Mouse (Mus musculus) limb, embryonic 15.5 days (tissue): Measurements from ENCODE around the gene Kcnk12. TPM values are rescaled to one million over a fixed set of nuclear protein-coding genes. Genes with fewer than 3 reads are reported as not detected.

Experiments used
- ATAC-seq: fragments of 200-750 bp; cut with Nextera tagmentation; 2 replicates; pipeline ENCODE4 v1.8.0; 2017; ENCODE audit warnings: low read depth, moderate TSS enrichment; ENCODE audit not compliant: insufficient number of reproducible peaks, low FRiP score, low TSS enrichment
- H3K27ac ChIP-seq: fragments of 300-500 bp; sonication (generic); 2 replicates; pipeline ENCODE4 v1.5.1; 2015; ENCODE audit warnings: moderate library complexity, mild to moderate bottlenecking, inconsistent platforms
- H3K27me3 ChIP-seq: fragments of 300-500 bp; sonication (generic); 2 replicates; pipeline ENCODE4 v1.6.1; 2015; ENCODE audit warnings: inconsistent platforms
- H3K36me3 ChIP-seq: fragments of 300-500 bp; sonication (generic); 2 replicates; pipeline ENCODE4 v1.6.1; 2015; ENCODE audit warnings: inconsistent platforms
- H3K4me1 ChIP-seq: fragments of 300-500 bp; sonication (generic); 2 replicates; pipeline ENCODE4 v1.6.1; 2015; ENCODE audit warnings: inconsistent platforms
- H3K4me2 ChIP-seq: fragments of 300-500 bp; sonication (generic); 2 replicates; pipeline ENCODE4 v1.6.1; 2015; ENCODE audit warnings: mild to moderate bottlenecking, inconsistent platforms
- H3K4me3 ChIP-seq: fragments of 300-500 bp; sonication (generic); 2 replicates; pipeline ENCODE4 v1.5.1; 2015; ENCODE audit warnings: mild to moderate bottlenecking, inconsistent platforms
- H3K9ac ChIP-seq: fragments of 300-500 bp; sonication (generic); 2 replicates; pipeline ENCODE4 v1.6.1; 2015; ENCODE audit warnings: inconsistent platforms
- H3K9me3 ChIP-seq: fragments of 300-500 bp; sonication (generic); 2 replicates; pipeline ENCODE4 v1.6.1; 2016; ENCODE audit warnings: inconsistent platforms
- WGBS: fragments of 180-500 bp; shearing (Covaris S2); methylation state at CpG from one replicate; pipeline ENCODE4 v1.1.7; 2015; 5-methylcytosine and 5-hydroxymethylcytosine counted together
- polyA plus RNA-seq: library from polyadenylated mRNA; unstranded; fragments of >200 nt; fragmentation: Nextera tagmentation; extraction: Ambion mirVana; gene quantifications from 2 replicates; pipeline ENCODE4 v1.2.1, GENCODE M21; 2015

The Kcnk12 gene
- polyA plus RNA-seq, 1 experiment from 2014 or later: not detected

DNA sequence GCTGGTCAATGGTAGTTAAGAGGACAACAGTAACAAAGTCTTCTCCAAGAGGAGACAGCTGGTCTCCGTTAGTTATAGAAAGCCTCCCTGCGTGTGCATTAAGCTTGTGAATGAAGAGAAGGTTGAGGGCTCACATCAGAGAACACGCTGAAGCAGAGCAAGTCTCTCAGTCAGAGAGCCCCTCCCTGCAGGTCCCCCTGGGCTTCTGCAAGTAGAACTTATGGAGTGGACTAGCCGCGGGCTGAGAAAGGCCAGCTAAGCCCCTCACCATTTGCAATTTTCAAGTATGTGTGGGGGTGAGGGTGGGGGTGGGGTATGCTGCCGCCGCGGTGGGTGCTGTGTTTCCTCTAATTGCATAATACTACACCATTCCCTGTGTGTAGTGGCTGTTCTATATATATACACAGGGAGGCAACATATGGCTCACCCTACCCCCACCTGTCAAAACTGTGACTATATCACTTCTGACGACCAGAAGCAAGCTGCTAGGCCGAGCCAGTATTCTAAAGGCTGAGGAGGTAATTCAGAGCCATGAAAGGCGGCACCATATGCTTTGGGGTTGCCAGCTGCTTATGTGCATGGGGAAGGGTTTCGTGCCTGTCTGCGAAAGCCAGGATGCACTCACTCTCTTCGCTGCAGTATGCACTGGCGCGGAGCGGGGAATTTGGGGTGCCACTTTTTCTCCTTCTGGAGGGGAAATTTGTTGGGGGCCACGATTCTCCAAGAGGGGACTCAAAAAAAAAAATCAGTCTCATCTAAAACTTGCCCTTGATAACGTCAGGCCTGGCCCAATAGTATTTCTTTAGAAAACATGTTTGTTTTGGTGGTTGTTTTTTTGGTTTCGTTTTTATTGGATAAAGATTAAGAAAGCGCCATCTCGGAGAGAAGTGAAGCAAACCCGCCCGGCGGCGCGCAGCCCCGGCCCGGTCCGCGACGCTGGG, 52.5 kb downstream of the Kcnk12 start:
- 8% methylated on average over 32 of the region's 32 CpGs for WGBS
- H3K4me1 ChIP-seq: peaks cover 17% of the 10 kb centered on the region
- H3K4me3 ChIP-seq: peak overlapping the region; percentile 60
- H3K9ac ChIP-seq: peak overlapping the region; percentile 37
- H3K36me3 ChIP-seq: no peaks in the 10 kb centered on the region
- H3K27ac ChIP-seq: no peak overlapping the region
- H3K4me2 ChIP-seq: peak overlapping the region; percentile 99
- no peaks in the 10 kb centered on the region; the same call in 1 of the 2 replicates for H3K9me3 ChIP-seq
- peak; percentile 57; the same call in 1 of the 2 replicates for ATAC-seq
- H3K27me3 ChIP-seq: peaks cover 56% of the 10 kb centered on the region

DNA sequence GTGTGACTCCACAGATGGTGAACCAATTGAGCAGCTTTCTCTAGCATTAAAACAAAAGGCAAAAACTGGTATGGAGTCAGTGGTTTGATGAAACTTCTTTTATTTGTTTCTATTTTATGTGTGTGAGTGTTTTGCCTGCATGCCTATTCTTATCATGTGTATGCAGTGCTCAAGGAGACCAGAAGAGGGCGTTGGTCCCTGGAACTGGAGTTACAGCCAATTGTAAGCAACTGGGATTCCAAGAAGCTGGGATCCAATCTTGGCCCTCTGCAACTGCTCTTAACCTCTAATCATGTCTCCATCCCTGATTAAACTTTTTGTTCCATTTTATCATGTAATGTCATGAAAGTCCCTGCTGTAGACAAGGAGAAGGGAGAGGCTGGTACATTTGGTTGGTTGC, 58.0 kb downstream of the Kcnk12 start:
- 35% methylated on average over 1 of the region's 1 CpGs for WGBS
- Histone ChIP-seq H3K9ac (no peak overlapping the region), H3K9me3 (no peaks in the 10 kb centered on the region), H3K4me2 (no peak overlapping the region), H3K4me3 (no peak overlapping the region), H3K36me3 (no peaks in the 10 kb centered on the region), H3K4me1 (no peaks in the 10 kb centered on the region), H3K27me3 (peaks cover 19% of the 10 kb centered on the region), H3K27ac (no peak overlapping the region)
- no peak for ATAC-seq

DNA sequence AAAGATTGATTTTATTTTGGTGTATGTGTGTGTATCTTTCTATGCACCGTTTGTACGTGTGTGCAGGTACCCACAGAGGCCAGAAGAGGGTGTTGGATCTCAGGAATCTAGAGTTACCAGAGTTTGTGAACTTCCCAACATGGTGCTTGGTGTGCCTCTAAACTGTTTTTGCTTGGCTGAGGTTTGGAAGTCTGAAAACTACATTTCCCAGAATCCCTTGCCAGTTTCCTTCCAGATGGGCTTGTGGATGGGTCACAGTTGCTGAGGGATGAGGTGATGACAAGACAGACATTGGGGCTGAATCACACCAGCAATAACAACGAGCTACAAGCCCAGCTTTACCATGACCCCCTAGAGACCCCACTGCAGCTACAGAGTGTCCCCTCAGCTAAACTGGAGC, 60.6 kb downstream of the Kcnk12 start:
- H3K27me3 ChIP-seq: no peaks in the 10 kb centered on the region

DNA sequence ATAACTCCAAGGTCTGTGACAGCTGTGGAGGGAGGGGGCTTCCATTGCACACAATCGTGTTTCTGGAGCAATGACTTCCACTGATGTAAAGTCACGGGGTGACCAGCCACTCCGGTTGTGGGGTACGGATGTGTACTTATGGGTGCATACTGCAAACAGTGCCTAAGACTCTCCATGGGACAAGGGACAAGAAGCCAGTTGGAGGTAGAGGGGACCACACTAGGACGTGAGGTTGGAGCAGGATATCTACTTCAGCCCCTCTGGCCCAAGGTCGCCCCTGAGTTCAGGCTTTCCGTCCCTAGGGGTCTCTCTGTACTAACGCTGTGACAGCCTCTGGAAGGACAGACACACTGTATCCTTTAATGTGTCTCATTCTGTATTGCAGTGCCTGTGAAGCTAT, 63.3 kb downstream of the Kcnk12 start:
- no peak overlapping the region for H3K4me2 ChIP-seq
- no peak overlapping the region for H3K4me3 ChIP-seq
- no peaks in the 10 kb centered on the region for H3K9me3 ChIP-seq
- H3K36me3 ChIP-seq: no peaks in the 10 kb centered on the region
- no peak for ATAC-seq
- no peak overlapping the region for H3K9ac ChIP-seq
- H3K27me3 ChIP-seq: no peaks in the 10 kb centered on the region
- peaks cover 2% of the 10 kb centered on the region; the same call in 1 of the 2 replicates for H3K4me1 ChIP-seq
- 85% methylated on average over 8 of the region's 8 CpGs for WGBS
- H3K27ac ChIP-seq: no peak overlapping the region

More for the DNA sequence above, 60.6 kb downstream of the Kcnk12 start:
- ATAC-seq: no peak
- H3K36me3 ChIP-seq: no peaks in the 10 kb centered on the region
- no peaks in the 10 kb centered on the region for H3K9me3 ChIP-seq
- H3K4me1 ChIP-seq: peaks cover under 1% of the 10 kb centered on the region; the same call in 1 of the 2 replicates
- H3K9ac ChIP-seq: no peak overlapping the region
- 77% methylated on average over 3 of the region's 3 CpGs for WGBS
- H3K4me2 ChIP-seq: no peak overlapping the region
- H3K27ac ChIP-seq: no peak overlapping the region
- no peak overlapping the region for H3K4me3 ChIP-seq

DNA sequence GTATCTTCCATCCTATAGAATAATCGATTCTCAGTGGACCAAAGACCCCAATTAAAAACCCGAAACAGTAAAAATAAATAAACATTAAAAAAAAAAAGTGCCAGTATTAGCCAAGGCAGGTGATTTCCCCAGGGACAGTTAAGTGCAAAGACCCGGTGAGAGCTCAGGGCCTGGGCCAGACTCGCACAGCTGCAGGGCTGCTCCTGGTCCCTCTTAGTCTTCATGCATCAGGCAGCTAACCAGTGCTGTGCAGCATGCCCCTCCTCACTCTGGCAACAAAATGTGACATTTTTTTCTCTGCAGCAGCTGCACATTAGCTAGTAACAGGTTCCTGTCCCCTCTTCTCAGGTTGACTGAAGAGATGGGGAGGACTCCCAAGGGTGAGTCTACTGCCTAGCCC, 65.8 kb downstream of the Kcnk12 start:
- no peaks in the 10 kb centered on the region for H3K27me3 ChIP-seq
- H3K4me2 ChIP-seq: no peak overlapping the region
- no peak for ATAC-seq
- H3K36me3 ChIP-seq: no peaks in the 10 kb centered on the region
- no peak overlapping the region for H3K4me3 ChIP-seq
- H3K4me1 ChIP-seq: peaks cover 2% of the 10 kb centered on the region; the same call in 1 of the 2 replicates
- no peaks in the 10 kb centered on the region for H3K9me3 ChIP-seq
- H3K27ac ChIP-seq: no peak overlapping the region
- 62% methylated on average over 4 of the region's 4 CpGs for WGBS
- H3K9ac ChIP-seq: no peak overlapping the region

DNA sequence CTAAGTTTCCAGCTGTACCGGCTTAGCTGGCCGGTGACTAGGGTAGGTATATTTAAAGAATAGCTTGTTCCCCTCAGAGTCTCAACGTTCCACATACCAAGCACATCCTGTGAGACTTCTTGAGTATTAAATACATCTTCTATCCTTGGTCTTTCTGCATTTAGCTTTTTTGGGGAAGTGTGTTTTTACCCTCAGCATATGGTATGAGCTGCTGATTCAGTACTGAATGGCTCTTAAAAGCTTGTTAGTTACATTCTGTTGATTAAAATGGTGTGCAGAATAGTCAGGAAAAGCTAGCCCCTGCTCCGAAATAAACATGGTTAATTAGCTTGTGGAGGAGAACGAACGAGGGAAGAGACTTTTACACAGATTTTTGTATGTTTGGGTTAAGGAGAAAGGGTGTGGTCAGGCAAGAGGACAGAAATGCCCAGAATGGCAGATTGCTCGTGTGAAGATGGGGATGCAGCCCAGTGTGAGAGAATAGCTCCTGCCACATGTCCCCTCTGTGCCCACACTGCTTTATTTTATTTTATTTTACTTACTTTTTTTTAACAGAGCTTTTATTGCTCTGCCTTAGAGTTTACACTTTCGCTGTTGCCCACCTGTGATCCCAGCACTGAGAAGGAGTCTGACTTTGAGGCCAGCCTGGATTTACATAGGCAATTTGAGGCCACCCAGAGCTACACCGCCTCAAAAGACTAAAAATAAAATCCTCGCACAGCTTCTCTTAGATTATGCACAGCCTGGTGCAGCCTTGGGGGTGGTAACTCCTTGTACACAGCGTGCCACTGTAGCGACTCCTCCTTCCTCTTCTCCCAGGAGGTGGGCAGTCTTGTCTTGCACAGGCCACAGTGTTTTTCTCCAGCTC, 71.1 kb downstream of the Kcnk12 start:
- 86% methylated on average over 12 of the region's 12 CpGs for WGBS

DNA sequence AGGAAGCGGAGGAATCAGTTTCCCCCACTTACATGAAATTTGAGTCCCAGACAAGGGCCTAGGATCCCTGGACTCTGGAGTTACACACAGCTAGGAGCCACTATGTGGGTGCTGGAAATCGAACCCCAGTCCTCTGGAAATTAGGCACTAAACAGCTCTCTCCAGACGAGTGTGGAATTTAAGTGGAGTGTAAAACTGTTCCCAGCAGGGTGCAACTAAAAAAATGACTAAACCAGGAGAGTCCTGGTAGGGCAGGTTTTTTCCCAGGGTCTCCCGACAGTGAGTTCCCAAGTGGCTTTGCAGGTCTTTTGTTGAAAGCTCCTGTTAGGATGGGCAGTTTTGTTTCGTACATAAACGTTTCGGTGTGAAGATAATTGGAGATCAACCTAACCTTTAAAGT, 73.1 kb downstream of the Kcnk12 start:
- Histone ChIP-seq H3K4me2 (no peak overlapping the region), H3K36me3 (peaks cover 35% of the 10 kb centered on the region), H3K27me3 (no peaks in the 10 kb centered on the region), H3K4me1 (no peaks in the 10 kb centered on the region), H3K4me3 (no peak overlapping the region), H3K9ac (no peak overlapping the region), H3K27ac (no peak overlapping the region), H3K9me3 (no peaks in the 10 kb centered on the region)
- WGBS: 80% methylated on average over 7 of the region's 7 CpGs
- no peak for ATAC-seq

More for the DNA sequence above, 71.1 kb downstream of the Kcnk12 start:
- no peak for ATAC-seq
- no peak overlapping the region for H3K9ac ChIP-seq
- peaks cover 32% of the 10 kb centered on the region for H3K36me3 ChIP-seq
- H3K27ac ChIP-seq: no peak overlapping the region
- no peaks in the 10 kb centered on the region for H3K4me1 ChIP-seq
- H3K9me3 ChIP-seq: no peaks in the 10 kb centered on the region
- no peak overlapping the region for H3K4me2 ChIP-seq
- no peak overlapping the region for H3K4me3 ChIP-seq
- no peaks in the 10 kb centered on the region for H3K27me3 ChIP-seq

DNA sequence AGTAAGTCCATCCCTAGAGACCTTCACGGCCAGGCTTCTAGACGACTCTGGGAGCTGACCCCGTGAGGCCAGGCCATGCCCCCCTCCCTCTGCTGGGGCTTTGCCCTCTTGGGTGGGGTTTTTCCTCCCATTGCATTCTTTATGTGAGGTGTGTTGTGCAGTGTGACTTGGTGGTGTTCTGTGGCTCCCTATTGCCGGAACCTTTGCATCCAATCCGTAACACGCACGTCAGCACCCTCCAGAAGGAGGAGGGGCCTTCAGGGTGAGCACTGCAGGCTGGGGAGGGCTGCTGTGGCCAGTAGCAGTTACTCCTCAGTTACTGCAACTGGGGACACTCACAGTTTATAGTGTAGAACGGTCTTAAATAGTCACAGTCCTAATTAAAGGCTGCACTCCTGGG, 97.7 kb downstream of the Kcnk12 start:
- Histone ChIP-seq H3K27me3 (no peaks in the 10 kb centered on the region), H3K36me3 (peaks cover 58% of the 10 kb centered on the region), H3K4me3 (no peak overlapping the region), H3K9me3 (no peaks in the 10 kb centered on the region), H3K4me2 (no peak overlapping the region), H3K27ac (no peak overlapping the region), H3K4me1 (no peaks in the 10 kb centered on the region), H3K9ac (no peak overlapping the region)
- 60% methylated on average over 8 of the region's 8 CpGs for WGBS
- ATAC-seq: no peak

DNA sequence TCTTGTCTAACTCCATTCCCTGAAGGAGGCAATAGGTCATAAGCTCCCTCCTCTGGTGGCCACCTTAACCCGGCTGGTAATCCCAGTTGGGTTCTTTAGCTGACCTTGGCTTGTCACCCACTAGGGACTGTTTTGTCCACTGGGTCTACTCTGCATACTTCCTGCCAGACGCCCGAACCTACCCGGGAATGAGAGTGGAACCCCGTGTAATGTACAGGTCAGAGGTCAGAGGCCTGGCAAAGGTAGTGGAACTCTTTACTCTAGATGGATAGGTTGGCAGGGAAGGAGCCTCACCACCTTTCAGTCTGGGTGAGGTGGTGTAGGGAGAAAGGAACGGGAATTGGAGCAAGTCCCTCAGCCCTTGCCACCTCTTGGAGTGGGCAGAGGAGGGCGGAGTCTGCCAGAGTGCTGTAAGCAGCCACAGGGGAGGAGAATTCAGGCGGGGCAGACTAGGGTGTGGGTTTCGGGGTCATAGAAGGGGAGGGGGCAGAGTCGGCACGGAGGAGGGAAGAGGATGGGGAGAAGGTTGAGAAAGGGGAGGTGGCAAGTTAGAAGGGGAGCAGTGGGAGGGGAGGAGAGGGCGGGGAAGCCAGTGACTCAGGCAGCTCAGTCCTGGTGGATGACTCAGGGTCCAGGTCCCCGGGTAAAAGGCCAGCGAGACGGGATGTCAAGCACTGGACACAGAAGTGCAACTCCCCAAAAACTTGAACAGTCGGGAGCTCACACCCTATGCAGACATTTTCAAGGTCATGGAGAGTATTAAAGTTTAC, 98.6 kb downstream of the Kcnk12 start:
- Histone ChIP-seq H3K4me1 (no peaks in the 10 kb centered on the region), H3K4me2 (no peak overlapping the region), H3K4me3 (no peak overlapping the region), H3K9ac (no peak overlapping the region), H3K9me3 (no peaks in the 10 kb centered on the region), H3K27me3 (no peaks in the 10 kb centered on the region), H3K27ac (no peak overlapping the region), H3K36me3 (peaks cover 58% of the 10 kb centered on the region)
- WGBS: 75% methylated on average over 16 of the region's 16 CpGs
- ATAC-seq: peak; percentile 36; the same call in 1 of the 2 replicates

DNA sequence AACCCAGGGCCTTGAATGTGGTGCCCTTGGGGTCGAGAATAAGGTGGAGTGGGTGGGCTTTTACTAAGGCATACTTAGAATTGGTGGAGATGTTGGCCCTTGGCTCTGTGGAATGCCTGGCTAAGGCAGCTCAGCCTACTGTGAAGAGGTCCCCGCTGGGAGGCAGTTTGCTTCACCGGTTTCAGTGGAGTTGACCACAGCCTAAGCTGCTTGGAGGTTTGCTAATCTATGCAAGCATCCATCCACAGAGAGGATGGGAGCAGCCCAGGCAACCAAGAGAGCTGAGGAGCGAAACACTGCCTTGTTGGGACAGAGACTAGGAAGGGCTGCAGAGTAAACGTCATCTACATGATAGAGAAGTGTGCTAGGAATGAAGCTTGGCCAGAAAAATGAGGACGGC, 101.0 kb downstream of the Kcnk12 start:
- no peak for ATAC-seq
- H3K27me3 ChIP-seq: no peaks in the 10 kb centered on the region
- H3K4me1 ChIP-seq: no peaks in the 10 kb centered on the region
- no peak overlapping the region for H3K9ac ChIP-seq
- H3K9me3 ChIP-seq: no peaks in the 10 kb centered on the region
- no peak overlapping the region for H3K4me2 ChIP-seq
- H3K4me3 ChIP-seq: no peak overlapping the region
- 87% methylated on average over 6 of the region's 6 CpGs for WGBS
- no peak overlapping the region for H3K27ac ChIP-seq
- peaks cover 57% of the 10 kb centered on the region for H3K36me3 ChIP-seq

DNA sequence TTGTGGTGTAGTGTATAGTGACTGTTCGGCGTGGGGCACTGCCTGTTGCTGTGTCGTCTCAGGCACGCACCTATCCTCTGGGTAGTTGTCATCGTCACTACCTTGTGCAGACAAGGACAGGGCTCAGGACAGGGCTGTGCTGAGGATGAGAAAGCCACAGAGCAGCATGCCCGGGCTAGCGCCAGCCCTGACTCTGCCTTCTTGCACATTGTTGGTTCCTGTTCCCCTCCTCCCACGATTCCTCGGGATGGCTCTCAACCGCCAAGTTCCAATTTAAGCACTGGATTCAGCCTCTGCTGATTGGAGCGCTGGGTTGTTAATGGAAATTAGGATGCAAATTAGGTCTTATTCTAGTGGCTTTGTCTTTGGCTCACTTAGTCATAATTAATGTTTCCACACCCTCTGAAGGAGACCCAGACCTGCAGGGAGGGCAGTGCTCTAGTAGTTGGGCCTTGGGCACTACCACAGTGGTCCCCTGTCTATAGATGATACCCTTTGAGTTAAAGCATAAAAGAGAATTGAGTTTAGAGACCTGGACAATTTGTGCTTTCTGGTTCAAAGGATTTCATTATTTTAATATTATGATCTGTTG, 101.8 kb downstream of the Kcnk12 start:
- Histone ChIP-seq H3K27ac (no peak overlapping the region), H3K4me1 (no peaks in the 10 kb centered on the region), H3K27me3 (no peaks in the 10 kb centered on the region), H3K9ac (no peak overlapping the region), H3K9me3 (no peaks in the 10 kb centered on the region), H3K4me2 (no peak overlapping the region), H3K36me3 (peaks cover 57% of the 10 kb centered on the region), H3K4me3 (no peak overlapping the region)
- 89% methylated on average over 11 of the region's 11 CpGs for WGBS
- ATAC-seq: no peak
